Mouse (Mus musculus): Measurements from ENCODE around the gene Ift81.

The Ift81 gene

GRCm38 (mm10) chr5:122513421-122514126 is 100.7 kb downstream of the Ift81 start:
- no peak for DNase-seq

DNA sequence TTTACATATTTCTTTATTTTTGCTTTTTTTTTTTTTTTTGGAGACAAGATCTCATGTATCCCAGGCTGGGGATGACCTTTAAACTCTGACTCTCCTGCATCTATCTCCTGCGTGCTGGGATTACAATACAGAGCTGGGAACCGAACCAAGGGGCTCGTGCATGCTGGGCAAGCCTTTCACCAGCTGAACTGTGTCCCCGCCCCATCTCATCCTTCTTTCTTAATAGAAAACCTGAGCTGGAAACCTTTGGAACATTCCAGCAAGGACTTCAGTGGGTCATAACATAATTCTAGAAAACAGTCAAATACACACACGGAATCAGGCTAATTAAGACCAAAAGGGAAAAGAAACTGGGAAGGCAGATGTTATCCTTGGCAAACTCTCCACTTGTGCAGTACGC is 102.3 kb downstream of the Ift81 start:
- DNase-seq = no peak

DNA sequence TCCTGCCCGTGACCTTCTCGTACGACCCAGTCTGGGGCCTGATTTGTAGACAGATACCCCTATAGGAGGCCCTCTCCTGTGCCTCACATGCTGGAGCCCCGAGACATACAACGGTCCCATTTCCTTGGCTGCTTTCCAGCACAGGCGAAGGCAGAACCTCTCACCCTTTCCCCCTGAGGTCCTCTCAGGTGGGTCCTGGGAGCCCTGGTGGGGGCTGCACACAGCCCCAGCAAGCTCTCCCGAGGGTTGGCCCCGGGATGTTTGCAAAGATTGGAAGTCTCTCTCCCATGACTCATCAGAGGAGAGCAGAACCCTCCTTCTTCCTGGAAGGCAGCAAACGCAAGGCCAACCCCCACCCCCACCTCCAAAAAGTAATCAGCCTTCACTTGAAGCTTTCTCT is 102.9 kb downstream of the Ift81 start:
- no peak for DNase-seq

GRCm38 (mm10) chr5:122510651-122511157 is 103.6 kb downstream of the Ift81 start:
- peak; percentile 48 for DNase-seq

- peak; percentile 52 for DNase-seq
Observed at GRCm38 (mm10) chr5:122509608-122510007, 104.7 kb downstream of the Ift81 start.

- no peak for DNase-seq
Observed at GRCm38 (mm10) chr5:122508861-122509306, 105.4 kb downstream of the Ift81 start.

DNA sequence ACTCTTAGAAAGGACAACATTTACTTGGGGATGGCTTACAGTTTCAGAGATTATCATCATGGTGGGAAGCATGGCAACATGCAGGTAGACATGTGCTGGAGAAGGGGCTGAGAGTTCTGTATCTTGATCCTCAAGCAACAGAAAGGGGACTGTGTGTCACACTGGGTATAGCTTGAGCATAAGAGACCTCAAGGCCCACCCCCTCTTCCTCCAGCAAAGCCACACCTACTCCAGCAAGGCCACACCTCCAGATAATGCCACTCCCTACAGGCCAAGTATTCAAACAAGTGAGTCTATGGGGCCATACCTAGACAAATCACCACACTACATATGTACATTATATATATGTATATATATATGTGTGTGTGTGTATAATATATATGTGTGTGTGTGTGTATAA is 106.9 kb downstream of the Ift81 start:
- DNase-seq = no peak

DNA sequence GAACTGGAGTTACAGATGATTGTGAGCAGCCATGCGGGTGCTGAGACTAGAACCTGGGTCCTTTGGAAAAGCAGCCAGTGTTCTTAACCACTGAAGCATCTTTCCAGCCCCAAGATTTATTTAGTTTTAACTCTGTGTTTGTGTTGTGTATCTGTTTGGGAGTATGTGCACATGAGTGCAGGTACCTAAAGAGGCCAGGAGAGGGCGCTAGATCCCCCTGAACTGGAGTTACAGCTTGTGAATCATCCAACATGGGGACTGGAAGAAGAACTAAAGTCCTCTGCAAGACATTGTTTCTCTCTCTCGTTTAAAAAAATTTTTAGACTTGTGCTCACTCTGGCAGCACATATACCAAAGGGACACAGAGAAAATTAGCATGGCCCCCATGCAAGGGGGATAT is 107.9 kb downstream of the Ift81 start:
- no peak for DNase-seq

DNA sequence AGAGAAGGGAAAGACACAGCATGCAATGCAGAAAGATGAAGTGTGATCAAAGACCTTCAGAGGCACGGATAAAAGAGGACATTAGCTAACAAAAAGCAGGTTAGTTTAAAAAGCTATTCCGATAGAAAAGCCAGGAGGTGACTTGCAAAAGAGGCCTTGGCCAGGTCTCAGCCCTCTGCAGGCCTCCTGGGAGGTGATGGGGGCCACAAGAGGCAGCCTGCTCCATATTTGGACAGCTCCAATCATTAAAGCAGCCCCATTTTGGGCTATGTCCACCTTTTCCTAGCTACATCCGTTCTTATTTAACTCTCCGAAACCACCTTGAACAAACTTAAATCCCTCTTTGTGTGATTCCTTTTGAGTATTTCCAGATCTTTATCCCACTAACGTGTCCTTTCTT is 108.8 kb downstream of the Ift81 start:
- no peak for DNase-seq

GRCm38 (mm10) chr5:122503760-122504119 is 110.6 kb downstream of the Ift81 start:
- DNase-seq = no peak

DNA sequence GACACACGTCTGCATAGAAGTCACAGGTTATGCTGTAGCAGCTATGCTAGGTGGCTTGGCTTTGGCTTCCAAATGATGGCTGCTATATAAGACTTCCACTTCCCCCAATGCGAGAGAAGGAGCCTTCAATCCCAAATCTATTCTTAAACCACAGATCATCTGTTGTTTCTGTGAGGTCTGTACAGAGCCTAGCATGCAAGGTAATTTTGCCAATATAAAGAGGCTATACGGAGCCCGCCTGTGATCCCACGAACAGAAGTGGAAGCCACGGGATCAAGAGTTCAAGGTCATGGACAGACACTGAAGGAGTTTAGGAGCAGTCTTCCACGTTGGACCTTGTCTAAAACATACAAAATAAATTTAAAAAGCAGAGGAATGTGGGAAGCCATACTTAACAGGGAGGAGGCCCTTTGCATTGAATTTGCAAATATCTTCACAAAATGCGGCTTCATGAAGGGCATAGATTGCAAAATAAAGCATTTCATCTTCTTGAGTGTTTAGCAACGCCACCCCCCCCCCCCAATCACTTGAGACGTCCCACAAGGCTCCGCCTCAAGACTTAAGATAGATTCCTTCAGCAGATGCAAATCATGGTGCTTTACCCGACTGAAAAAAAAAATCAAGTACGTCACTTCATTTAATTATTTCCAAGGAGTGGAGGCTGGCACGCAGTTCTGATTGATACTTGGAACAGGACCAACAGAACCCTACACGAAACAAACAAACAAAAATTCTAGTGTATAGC is 111.1 kb downstream of the Ift81 start:
- DNase-seq = peak; percentile 22

- DNase-seq = peak; percentile 92
Observed at GRCm38 (mm10) chr5:122502077-122502941, 112.0 kb downstream of the Ift81 start, which contains the start of gene Atp2a2. Gene Atp2a2 (minus strand): TSS chr5:122502225.

- DNase-seq = peak; percentile 57
Observed at GRCm38 (mm10) chr5:122501101-122502076, 112.9 kb downstream of the Ift81 start.

DNA sequence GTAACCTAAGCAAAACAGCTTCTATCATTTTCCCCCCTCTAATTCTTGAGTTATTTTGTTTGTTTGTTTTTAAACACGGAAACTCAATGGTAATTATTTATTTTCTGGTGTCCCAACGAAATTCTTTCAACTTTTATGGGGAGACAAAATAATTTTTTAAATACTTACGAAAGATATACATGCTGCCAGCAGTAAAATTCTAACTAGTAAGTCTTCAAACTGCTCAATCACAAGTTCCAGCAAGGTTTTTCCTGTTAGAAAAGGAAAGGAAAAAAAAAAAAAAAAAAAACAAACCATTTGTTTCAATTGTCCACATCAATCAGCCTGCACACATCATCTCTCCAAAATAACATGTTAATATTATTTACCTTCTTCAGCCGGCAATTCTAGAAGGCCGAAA is 113.8 kb downstream of the Ift81 start:
- no peak for DNase-seq
